Mouse (Mus musculus) erythroblast, adult 5-6 weeks (primary cell): Measurements from ENCODE around the gene Rassf2. TPM values are rescaled to one million over a fixed set of nuclear protein-coding genes. Genes with fewer than 3 reads are reported as not detected.

ENCODE experiments used
- ATAC-seq: replicated peaks from 2 replicates; pipeline ENCODE4 v1.8.0; 2016; ENCODE audit warnings: moderate number of reproducible peaks, mild to moderate bottlenecking, moderate TSS enrichment, inconsistent platforms; ENCODE audit not compliant: poor library complexity, low FRiP score, severe bottlenecking
- total RNA-seq, 2 experiments: library from RNA; stranded (forward) in 1 of 2; stranded (reverse) in 1 of 2; fragments of 150-400 nt in 1 of 2; fragments of 200-764, 138-1000 nt in 1 of 2; gene quantifications; 2 replicates each; pipeline versions ENCODE4 v1.2.3 to v1.2.4; 2015 to 2017; ENCODE audit warnings: low replicate concordance in 2 of 2

Gene Rassf2
- total RNA-seq, 2 experiments from 2014 or later = 10.3 to 12.3 TPM

- ATAC-seq = no peak
Observed at GRCm38 (mm10) chr2:131970597-131970996, 59.5 kb downstream of the Rassf2 start.

GRCm38 (mm10) chr2:131961671-131962070 lies 68.4 kb downstream of the Rassf2 start:
- ATAC-seq = no peak; the same call in 1 of the 2 replicates

- ATAC-seq = no peak
Observed at GRCm38 (mm10) chr2:131957731-131958222, 72.3 kb downstream of the Rassf2 start.

- ATAC-seq = no peak
Observed at GRCm38 (mm10) chr2:131956336-131957256, 73.5 kb downstream of the Rassf2 start.

GRCm38 (mm10) chr2:131955264-131955663 lies 74.8 kb downstream of the Rassf2 start:
- no peak for ATAC-seq

GRCm38 (mm10) chr2:131954835-131955234 lies 75.2 kb downstream of the Rassf2 start:
- ATAC-seq = no peak

GRCm38 (mm10) chr2:131953711-131954110 lies 76.3 kb downstream of the Rassf2 start:
- ATAC-seq = no peak

GRCm38 (mm10) chr2:131952961-131953538 lies 77.0 kb downstream of the Rassf2 start:
- ATAC-seq = no peak

- no peak for ATAC-seq
Observed at GRCm38 (mm10) chr2:131952456-131952855, 77.6 kb downstream of the Rassf2 start.

- ATAC-seq = no peak
Observed at GRCm38 (mm10) chr2:131950598-131951095, 79.4 kb downstream of the Rassf2 start, which contains the start of gene Prnd. Gene Prnd, plus strand, starts transcription at chr2:131950861.

GRCm38 (mm10) chr2:131949767-131950597 lies 80.1 kb downstream of the Rassf2 start:
- ATAC-seq = no peak; the same call in 1 of the 2 replicates

- no peak for ATAC-seq
Observed at GRCm38 (mm10) chr2:131948916-131949639, 81.0 kb downstream of the Rassf2 start.

- ATAC-seq = no peak
Observed at GRCm38 (mm10) chr2:131948156-131948555, 81.9 kb downstream of the Rassf2 start.

- no peak for ATAC-seq
Observed at GRCm38 (mm10) chr2:131946351-131946750, 83.7 kb downstream of the Rassf2 start.

GRCm38 (mm10) chr2:131945765-131946164 lies 84.3 kb downstream of the Rassf2 start:
- ATAC-seq = no peak

GRCm38 (mm10) chr2:131945225-131945624 lies 84.8 kb downstream of the Rassf2 start:
- ATAC-seq = no peak

- ATAC-seq = no peak
Observed at GRCm38 (mm10) chr2:131944370-131944769, 85.7 kb downstream of the Rassf2 start.

GRCm38 (mm10) chr2:131941501-131941900 lies 88.6 kb downstream of the Rassf2 start:
- no peak for ATAC-seq

GRCm38 (mm10) chr2:131940506-131940905 lies 89.6 kb downstream of the Rassf2 start:
- peak; percentile 78 for ATAC-seq
